Mouse (Mus musculus) liver, postnatal 0 days (tissue): ENCODE data around the gene Gm10912. TPM values are rescaled to one million over a fixed set of nuclear protein-coding genes. Genes with fewer than 3 reads are reported as not detected.
"Not testable (repeated sequence)": the region's sequence is repeated elsewhere in the genome, so short reads cannot be mapped to it uniquely, and the experiment has no call there.

Experiments
- ATAC-seq: fragments of 200-750 bp; cut with Nextera tagmentation; 2 replicates; pipeline ENCODE4 v1.8.0; 2017; ENCODE audit warnings: mild to moderate bottlenecking, moderate library complexity
- DNase-seq: peaks from one replicate; pipeline ENCODE4 v3.0.0-alpha.2; 2016
- H3K27ac ChIP-seq: fragments of 300-500 bp; sonication (generic); 2 replicates; pipeline ENCODE4 v1.5.1; 2014; ENCODE audit warnings: antibody characterized with exemption, moderate library complexity, mild to moderate bottlenecking, low read depth
- H3K27me3 ChIP-seq: fragments of 300-500 bp; sonication (generic); 2 replicates; pipeline ENCODE4 v1.6.1; 2014; ENCODE audit warnings: low read length, control low read depth, mixed read lengths; ENCODE audit not compliant: insufficient read depth
- H3K36me3 ChIP-seq: fragments of 300-500 bp; sonication (generic); replicated peaks from 2 replicates; pipeline ENCODE4 v1.6.1; 2014; ENCODE audit warnings: mild to moderate bottlenecking, control low read depth, low read length, moderate library complexity, mixed read lengths; ENCODE audit not compliant: insufficient read depth
- H3K4me1 ChIP-seq: fragments of 300-500 bp; sonication (generic); 2 replicates; pipeline ENCODE4 v1.6.1; 2014; ENCODE audit warnings: antibody characterized with exemption, mild to moderate bottlenecking, control low read depth; ENCODE audit not compliant: insufficient read depth
- H3K4me2 ChIP-seq: fragments of 300-500 bp; sonication (generic); 2 replicates; pipeline ENCODE4 v1.6.1; 2014; ENCODE audit warnings: low read depth, mild to moderate bottlenecking, low read length, moderate library complexity, mixed read lengths
- H3K4me3 ChIP-seq: fragments of 300-500 bp; sonication (generic); 2 replicates; pipeline ENCODE4 v1.5.1; 2014; ENCODE audit warnings: low read depth, low read length
- H3K9ac ChIP-seq: fragments of 300-500 bp; sonication (generic); replicated peaks from 2 replicates; pipeline ENCODE4 v1.6.1; 2014; ENCODE audit warnings: mild to moderate bottlenecking, moderate library complexity
- H3K9me3 ChIP-seq: fragments of 300-500 bp; sonication (generic); 2 replicates; pipeline ENCODE4 v1.6.1; 2016; ENCODE audit warnings: mild to moderate bottlenecking, control low read depth, low read length, mixed read lengths
- CTCF ChIP-seq: sonication (generic); IDR thresholded peaks from 2 replicates; pipeline ENCODE4 v1.5.1; 2016; ENCODE audit warnings: antibody characterized with exemption, low read depth
- EP300 ChIP-seq: IDR thresholded peaks from 2 replicates; pipeline ENCODE4 v1.6.1; 2016; ENCODE audit warnings: antibody characterized with exemption, low read depth, mild to moderate bottlenecking
- WGBS: fragments of 180-500 bp; shearing (Covaris S2); extraction: QIAGEN DNeasy Blood & Tissue Kit; methylation state at CpG from one replicate; pipeline ENCODE4 v1.1.7; 2014; ENCODE audit not compliant: insufficient replicate concordance; 5-methylcytosine and 5-hydroxymethylcytosine counted together
- polyA plus RNA-seq: library from polyadenylated mRNA; unstranded; fragments of >200 nt; fragmentation: Nextera tagmentation; extraction: Ambion mirVana; gene quantifications from 2 replicates; pipeline ENCODE4 v1.2.1, GENCODE M21; 2015

Gm10912 gene
- polyA plus RNA-seq, 1 experiment from 2014 or later: 0.11 TPM

- peak overlapping the region; percentile 79 for H3K27ac ChIP-seq
- 0 out of 2 replicates have a peak, but pooled peaks cover 2% of the 10 kb centered on the region for H3K36me3 ChIP-seq
- peak; percentile 35 for DNase-seq
- H3K4me3 ChIP-seq: peak overlapping the region; percentile 8
- H3K27me3 ChIP-seq: no peaks in the 10 kb centered on the region
- no peaks in the 10 kb centered on the region for H3K9me3 ChIP-seq
- peaks cover 33% of the 10 kb centered on the region for H3K4me1 ChIP-seq
- peak; percentile 81 for ATAC-seq
- H3K4me2 ChIP-seq: peak overlapping the region; percentile 70
- H3K9ac ChIP-seq: peak overlapping the region; percentile 51
- WGBS: 11% methylated on average over 3 of the region's 3 CpGs
- TF ChIP-seq CTCF (no peak), EP300 (peak; percentile 98)
Observed at GRCm38 (mm10) chr2:104098529-104099230, 33.1 kb downstream of the Gm10912 start.

GRCm38 (mm10) chr2:104099231-104099585 lies 33.6 kb downstream of the Gm10912 start:
- Histone ChIP-seq H3K4me3 (peak overlapping the region; percentile 8), H3K4me2 (peak overlapping the region; percentile 70), H3K9ac (peak overlapping the region; percentile 51), H3K4me1 (peaks cover 33% of the 10 kb centered on the region), H3K9me3 (no peaks in the 10 kb centered on the region), H3K27me3 (no peaks in the 10 kb centered on the region), H3K36me3 (0 out of 2 replicates have a peak, but pooled peaks cover 2% of the 10 kb centered on the region), H3K27ac (peak overlapping the region; percentile 79)
- no peak for DNase-seq
- TF ChIP-seq CTCF (no peak), EP300 (no peak)
- ATAC-seq: no peak
- 82% methylated on average over 2 of the region's 2 CpGs for WGBS

GRCm38 (mm10) chr2:104099946-104100345 lies 34.3 kb downstream of the Gm10912 start:
- Histone ChIP-seq H3K4me3 (0 out of 2 replicates have a peak overlapping the region, but pooled peaks have one; percentile 13), H3K4me2 (peak overlapping the region; percentile 70), H3K9me3 (no peaks in the 10 kb centered on the region), H3K4me1 (peaks cover 33% of the 10 kb centered on the region), H3K27ac (peak overlapping the region; percentile 48), H3K27me3 (no peaks in the 10 kb centered on the region), H3K36me3 (0 out of 2 replicates have a peak, but pooled peaks cover 2% of the 10 kb centered on the region), H3K9ac (peak overlapping the region; percentile 41)
- TF ChIP-seq EP300 (peak; percentile 26; the same call in 1 of the 2 replicates), CTCF (no peak)
- ATAC-seq (no peak), DNase-seq (no peak)
- WGBS: 52% methylated on average over 1 of the region's 1 CpGs

GRCm38 (mm10) chr2:104104800-104105199 lies 39.2 kb downstream of the Gm10912 start:
- WGBS: 82% methylated on average over 6 of the region's 6 CpGs
- peaks cover 25% of the 10 kb centered on the region for H3K4me1 ChIP-seq
- H3K36me3 ChIP-seq: peaks cover 7% of the 10 kb centered on the region; the same call in 1 of the 2 replicates
- H3K4me2 ChIP-seq: no peak overlapping the region
- no peak overlapping the region for H3K9ac ChIP-seq
- ATAC-seq (no peak), DNase-seq (no peak)
- H3K4me3 ChIP-seq: no peak overlapping the region
- H3K27me3 ChIP-seq: no peaks in the 10 kb centered on the region
- no peaks in the 10 kb centered on the region for H3K9me3 ChIP-seq
- H3K27ac ChIP-seq: no peak overlapping the region
- TF ChIP-seq EP300 (no peak), CTCF (no peak)

- H3K4me3 ChIP-seq, H3K36me3 ChIP-seq, H3K9me3 ChIP-seq, DNase-seq, H3K27me3 ChIP-seq, ATAC-seq, H3K4me2 ChIP-seq, H3K9ac ChIP-seq: not testable (repeated sequence)
- Histone ChIP-seq H3K4me1 (peaks cover 14% of the 10 kb centered on the region; the same call in 1 of the 2 replicates), H3K27ac (0 out of 2 replicates have a peak overlapping the region, but pooled peaks have one; percentile 55)
- 91% methylated on average over 2 of the region's 2 CpGs for WGBS
Observed at GRCm38 (mm10) chr2:104109021-104109420, 43.4 kb downstream of the Gm10912 start.

GRCm38 (mm10) chr2:104109528-104109927 lies 43.9 kb downstream of the Gm10912 start:
- H3K4me3 ChIP-seq: no peak overlapping the region
- H3K4me2 ChIP-seq: no peak overlapping the region
- peaks cover 4% of the 10 kb centered on the region; the same call in 1 of the 2 replicates for H3K36me3 ChIP-seq
- no peak overlapping the region for H3K9ac ChIP-seq
- ATAC-seq (no peak), DNase-seq (no peak)
- TF ChIP-seq EP300: no peak
- H3K27ac ChIP-seq: peak overlapping the region; percentile 55; the same call in 1 of the 2 replicates
- peaks cover 14% of the 10 kb centered on the region; the same call in 1 of the 2 replicates for H3K4me1 ChIP-seq
- no peaks in the 10 kb centered on the region for H3K27me3 ChIP-seq
- WGBS: 49% methylated on average over 2 of the region's 2 CpGs
- no peaks in the 10 kb centered on the region for H3K9me3 ChIP-seq
